Mouse (Mus musculus): ENCODE results near the gene Itpka.
A peak's percentile ranks its signal among the peaks of the same experiment; 100 is the strongest.

Itpka gene

DNA sequence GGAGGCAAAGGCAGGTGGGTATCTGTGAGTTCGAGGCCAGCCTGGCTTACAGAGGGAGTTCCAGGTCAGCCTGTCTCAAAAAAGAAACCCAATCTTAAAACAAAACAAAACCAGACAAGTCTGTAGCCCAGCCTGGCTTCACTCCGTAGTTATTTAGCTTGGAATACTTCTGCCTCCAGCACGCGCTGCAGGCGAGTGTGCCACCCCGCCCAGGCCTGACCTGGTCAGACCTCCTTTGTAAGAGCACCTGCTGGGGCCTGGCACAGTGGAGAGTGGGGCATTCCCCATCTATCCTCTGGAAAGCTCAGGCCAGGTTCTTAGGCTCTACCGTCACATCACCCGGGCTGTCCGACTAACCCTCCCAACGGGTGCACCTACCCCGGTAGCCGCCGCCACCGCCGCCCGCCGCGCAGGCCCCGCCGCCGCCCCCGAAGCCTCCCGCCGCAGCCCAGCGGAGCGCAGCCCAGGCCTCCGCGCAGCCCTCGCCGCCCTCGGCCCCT lies 15.5 kb downstream of the Itpka start:
- no peak for DNase-seq (ENCODE audit: low spot score in 2 of 2)

DNA sequence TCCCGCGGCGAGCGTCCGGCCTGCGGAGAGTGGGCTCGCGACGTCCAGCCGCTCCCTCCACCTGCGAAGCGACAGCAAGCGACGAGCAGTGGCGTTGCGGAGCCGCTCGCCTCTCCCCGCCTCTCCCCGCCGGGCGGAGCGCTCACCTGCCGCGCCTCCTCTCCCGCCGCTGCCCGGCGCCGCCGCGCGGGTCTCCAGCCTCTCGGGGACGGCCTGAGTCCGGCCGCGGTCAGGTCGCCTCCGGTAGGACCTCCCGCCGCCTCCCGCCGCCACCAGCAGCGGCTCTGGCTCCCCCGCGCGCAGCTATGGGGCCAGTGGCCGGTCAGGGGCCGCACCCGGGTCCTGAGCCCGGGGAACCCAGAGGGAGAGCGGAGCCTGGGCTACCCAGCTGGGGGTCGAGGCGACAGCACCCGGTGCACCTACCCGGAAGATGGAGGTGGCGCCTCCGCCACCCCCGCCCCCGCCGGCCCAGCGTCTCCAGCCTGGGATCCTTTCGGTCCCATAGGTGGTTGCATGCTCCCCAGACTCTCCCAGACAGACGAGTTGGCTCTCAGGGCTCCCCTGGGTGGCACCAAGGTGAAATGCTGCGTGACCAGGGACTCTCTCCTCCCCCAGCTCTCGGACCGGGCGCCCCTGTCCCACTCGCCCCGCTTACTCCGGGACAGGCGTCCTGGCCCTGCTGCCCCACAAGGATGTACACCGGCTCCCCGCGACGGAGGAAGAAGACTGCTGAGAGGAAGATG lies 16.1 kb downstream of the Itpka start:
- no peak for DNase-seq (ENCODE audit: low spot score in 2 of 2)

DNA sequence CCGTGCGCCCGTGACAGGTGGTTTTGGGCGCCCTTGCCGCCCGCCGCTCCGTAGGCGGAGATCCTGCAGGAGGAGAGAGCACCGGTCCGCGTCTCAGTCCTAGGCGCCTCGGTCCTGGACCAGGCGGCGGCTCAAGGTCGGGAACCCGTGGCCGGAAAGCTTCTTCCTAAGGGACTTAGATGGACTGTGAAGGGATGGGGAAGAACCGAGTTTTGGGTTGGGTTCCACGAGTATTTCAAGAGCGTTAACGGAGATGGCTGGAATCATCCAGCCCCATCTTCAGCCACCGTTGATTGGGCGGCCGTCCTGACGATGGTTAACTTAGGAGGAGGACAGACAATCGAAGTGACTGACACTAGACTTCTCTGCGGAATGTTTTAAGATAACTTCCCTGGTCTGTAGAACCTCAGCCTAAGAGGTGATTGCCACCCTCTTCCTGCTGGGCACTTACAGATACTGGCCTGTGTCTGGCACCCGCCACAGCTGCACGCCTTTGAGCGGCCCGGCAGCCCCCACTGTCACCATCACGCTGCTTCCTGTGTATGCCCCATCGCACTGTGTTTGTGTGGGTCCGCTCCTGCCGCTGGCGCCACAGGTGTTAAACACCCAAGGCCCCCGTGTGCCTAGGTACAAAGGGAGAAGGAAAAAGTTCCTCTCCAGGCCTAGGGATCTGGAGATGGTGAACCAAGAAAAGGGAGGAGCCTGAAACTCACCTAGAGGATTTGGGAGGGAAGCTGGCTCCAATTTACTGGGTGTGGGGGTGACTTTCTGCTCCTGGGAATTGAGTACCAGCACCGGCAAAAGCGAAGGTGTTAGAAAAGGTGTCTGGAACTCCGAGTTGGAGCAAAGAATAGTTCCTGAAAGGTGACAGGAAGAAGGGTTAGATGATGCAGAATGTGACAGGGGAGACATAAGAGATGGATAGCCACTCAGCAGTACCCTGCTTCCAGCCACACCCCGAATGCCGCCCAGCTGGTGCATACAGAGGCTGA lies 17.0 kb downstream of the Itpka start:
- no peak for DNase-seq (ENCODE audit: low spot score in 2 of 2)

DNA sequence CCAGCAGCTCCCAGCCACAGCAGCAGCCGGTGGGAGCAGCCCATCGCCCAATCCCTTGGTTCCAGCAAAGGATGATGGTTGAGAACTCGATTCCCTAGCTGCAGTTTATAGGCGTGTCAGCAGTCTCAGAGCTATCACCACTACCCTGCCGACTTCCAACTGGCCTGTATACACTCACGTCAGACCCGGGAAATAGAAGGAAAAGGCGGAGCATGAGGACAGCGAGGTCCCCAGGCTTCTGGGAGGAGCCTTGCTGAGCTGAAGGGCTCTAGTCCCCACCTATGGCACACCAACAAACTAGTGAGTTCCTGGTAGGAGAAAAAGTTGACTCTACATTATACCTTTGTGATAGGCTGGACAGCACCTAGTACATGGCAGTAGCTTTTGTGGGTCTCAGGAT lies 18.1 kb downstream of the Itpka start, which contains the start of gene Ltk:
Gene Ltk (minus strand): TSS at position 181 of the 400 bp plus-strand sequence.
- DNase-seq (ENCODE audit: low spot score in 2 of 2) = no peak

DNA sequence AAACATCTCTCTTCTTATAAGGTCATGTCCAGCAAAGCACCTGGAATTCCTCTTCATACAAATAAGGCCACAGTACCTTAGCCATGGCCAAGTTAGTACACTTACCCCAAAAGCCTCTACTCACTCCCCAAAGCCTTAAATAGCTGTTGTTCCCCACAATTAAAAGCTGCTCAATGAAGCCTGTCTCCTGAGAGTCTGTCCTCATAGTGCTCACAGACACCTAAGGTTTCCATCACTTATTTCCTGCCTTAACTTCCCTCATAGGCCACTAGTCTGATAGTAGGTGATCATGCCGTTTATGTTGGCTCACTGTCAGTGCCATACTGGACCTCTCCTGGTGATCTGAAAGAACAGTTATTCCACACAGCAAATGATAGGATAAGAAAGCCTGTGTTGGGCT lies 20.1 kb downstream of the Itpka start:
- no peak for DNase-seq (ENCODE audit: low spot score in 2 of 2)

DNA sequence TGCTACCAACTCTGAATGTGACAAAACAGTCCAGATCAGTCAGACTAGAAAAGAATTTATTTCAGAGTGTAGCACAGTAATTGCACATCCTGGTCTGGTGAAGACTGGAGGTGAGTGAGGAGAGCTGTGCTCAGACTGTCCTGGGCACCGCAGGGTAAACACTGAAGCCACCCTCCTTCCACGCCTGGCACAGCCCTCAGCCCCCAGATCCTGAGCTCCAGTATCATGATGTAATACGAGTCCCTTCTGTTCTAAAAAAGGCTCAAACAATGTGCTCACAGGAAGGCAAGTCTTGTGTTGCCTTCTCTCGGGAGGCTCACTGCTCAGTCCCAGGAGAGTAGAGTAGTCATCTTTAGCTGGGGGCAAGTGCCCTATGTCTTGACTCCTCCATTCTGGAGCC lies 21.8 kb downstream of the Itpka start:
- no peak for DNase-seq (ENCODE audit: low spot score in 2 of 2)

DNA sequence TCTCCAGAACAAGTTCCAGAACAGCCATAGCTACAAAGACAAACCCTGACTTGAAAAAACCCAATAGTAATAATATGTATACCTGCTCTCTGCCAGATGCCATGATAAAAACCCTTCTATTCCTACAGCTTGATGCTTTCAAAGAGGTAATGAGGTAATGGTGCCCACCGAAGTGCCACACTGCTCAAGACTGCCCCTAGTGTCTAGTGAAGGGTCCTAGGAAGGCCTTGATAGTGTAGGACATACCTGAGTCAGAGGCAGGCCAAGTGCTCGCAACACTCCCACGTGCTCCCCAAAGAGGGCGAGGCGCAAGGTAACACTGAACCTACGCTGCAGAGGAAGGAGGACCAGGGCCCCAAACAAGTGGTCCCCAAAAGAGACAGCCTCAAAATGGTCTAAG lies 25.1 kb downstream of the Itpka start:
- no peak for DNase-seq (ENCODE audit: low spot score in 2 of 2)

DNA sequence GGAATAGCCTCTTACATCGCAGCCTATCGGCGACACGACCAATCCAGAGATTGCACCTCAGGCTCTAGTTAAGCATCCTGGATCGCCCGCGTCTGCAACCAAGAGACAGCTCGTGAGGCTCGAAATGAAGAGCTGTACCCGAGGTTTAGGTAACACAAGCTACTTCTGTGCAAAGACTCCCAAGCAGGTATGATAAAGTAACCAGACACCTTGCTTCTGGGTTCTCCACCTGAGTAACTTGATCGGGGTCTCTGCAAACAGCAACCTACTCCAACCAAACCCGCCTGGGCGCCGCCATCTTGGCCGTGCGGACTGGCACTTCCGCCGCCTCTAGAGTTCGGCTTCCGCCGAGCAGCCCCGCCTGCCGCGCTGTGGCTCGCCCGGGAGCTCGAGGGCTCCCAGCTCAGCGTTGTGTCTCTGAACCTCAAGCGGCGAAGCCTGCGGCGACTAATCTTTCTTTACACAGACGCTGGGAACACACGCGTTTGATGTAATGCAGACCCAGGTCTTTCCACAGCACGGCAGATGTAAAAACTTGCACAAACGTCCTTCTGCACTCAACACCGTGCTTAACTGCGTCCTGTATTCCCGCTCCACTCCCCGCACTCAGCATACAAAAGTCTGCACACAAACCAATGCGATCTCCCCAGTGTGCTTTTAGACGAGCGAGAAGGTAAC lies 45.2 kb downstream of the Itpka start, which contains the start of gene Rpap1:
Gene Rpap1 (minus strand): TSS at position 332 of the 678 bp plus-strand sequence.
- DNase-seq (ENCODE audit: low spot score in 2 of 2) = peak; percentile 74 to 84

DNA sequence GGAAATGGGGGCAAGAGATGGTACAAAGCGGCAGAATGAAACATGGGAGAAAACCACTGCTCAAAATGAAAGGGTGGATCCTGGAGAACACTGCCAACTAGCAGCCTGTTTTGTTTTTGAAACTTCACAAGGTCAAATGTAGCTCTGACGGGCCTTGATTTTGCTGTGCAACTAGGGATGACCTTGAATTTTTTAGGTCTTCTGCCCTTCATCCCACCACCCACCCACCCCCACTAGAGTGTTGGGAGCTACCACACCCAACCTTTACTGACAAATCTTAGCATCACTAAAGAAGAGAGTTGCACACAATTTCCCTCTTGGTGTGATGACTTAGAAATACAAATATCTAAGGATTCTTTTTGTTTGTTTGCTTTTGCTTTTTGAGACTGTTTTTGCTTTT lies 47.9 kb downstream of the Itpka start:
- DNase-seq (ENCODE audit: low spot score in 2 of 2) = no peak

DNA sequence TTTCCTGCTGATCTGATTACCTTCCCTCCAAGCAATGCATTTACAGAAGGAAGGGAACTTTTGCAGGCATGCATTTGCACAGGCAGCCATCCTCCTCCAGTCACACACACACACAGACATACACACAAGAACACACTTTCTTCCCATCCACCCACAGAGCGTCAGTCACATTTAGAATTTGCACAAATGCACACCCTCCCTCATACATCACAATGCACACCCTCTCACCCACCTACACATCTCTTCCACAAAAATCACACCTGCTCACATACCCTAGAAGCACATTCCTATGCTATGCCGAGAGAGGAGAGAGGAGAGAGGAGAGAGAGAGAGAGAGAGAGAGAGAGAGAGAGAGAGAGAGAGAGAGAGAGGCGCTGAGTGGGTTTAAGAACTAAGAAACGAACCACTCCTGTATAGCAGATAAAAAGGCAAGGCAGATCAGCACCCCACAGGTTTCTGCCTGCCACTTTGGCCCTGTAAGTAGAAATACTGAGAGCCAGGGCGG lies 55.2 kb downstream of the Itpka start, which contains the start of gene Tyro3:
Gene Tyro3 (plus strand): TSS at position 455 of the 505 bp plus-strand sequence.
- DNase-seq (ENCODE audit: low spot score in 2 of 2) = no peak

DNA sequence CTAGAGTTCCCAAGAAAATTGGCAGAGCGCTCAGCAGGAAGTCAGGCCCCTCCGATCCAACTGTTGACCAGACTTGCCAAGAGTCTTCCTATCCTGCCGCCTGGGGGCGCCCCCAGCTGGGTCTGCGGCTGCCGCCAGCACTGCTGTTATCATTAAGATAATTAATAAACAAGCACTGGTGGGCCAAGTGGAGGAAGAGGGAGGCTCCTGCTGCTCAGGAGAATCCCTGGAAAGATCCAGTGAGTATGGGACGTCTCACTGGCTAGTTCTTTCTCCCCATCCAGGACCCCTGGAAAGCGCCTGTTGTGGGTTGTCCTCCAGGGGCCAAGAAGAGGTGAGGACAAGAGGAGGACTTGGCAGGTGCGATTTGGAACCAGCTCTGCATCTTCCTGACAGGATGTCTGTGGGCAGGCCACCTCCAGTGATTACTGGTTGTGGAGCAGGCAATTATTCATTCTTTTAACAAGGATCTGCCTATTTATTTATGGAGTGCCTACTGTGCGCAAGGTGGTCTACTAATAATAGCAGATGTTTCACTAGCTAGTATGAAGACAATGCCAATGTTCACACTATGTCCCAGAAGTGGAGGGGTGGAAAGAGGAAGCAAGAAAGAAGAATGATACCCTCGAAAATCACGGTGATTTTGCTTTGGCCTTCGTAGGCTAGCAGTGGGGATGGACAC lies 56.2 kb downstream of the Itpka start:
- peak; percentile 73 to 76 for DNase-seq (ENCODE audit: low spot score in 2 of 2)

DNA sequence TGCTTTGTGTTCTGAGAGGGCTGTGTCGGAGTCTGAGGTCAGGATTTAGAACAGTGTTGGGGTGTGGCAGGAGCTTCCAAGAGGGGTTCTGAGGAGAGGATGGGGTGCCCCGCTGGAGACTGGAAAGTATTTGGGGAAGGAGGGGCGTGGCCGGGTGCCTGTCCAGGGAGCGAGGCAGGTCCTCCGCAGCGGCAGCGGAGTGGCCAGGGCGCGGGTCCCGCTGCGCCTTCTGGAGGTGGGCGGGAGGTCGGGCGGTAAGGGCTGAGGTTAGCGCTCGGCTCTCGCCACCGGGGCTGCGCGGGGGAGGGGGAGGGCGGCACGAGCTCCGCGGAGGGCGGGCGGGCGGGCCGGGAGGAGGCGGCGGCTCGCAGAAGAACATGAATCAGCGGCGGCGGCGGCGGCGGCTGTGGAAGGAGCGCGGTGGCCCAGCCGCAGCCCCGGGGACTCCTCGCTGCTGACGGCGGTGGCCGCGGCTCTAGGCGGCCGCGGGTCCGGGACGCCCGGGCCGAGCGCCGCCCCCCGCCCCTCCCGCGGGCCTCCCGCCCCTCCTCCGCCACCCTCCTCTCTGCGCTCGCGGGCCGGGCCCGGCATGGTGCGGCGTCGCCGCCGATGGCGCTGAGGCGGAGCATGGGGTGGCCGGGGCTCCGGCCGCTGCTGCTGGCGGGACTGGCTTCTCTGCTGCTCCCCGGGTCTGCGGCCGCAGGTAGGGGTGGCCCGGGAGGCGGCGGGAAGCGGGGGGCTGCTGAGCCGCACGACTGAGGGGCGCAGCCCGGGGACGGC lies 57.2 kb downstream of the Itpka start:
- DNase-seq (ENCODE audit: low spot score in 2 of 2) = peak in 1 of 2 experiments; percentile 51

DNA sequence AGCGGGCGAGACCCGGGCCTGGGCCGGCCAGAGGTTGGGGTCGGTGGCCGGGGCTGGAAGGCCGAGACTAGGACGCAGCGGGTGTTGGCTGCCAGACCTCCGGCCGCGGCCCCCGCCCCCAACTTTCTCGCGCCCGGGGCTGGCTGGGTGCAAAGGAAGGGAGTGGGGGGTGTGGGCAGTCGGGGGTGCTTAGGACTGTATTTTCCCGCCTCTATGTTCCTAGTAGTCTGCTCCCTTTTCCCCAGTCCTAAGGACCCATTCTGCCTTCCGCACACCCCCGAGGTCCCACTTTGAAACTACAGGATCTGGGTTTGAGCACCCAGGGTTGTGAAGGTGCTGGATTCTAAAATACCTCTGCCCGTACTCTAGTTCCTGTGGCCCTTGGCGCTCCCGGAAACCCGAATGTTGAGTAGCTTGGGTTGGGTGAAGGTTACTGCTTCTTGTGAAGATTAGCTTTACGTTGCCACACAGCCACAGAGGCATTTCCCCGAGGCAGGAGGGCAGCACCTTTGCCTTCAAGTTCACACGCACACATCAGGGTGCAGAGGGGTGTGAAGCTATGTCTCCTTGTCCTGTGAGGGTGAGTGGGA lies 57.9 kb downstream of the Itpka start:
- DNase-seq (ENCODE audit: low spot score in 2 of 2) = no peak
